Mouse (Mus musculus): ENCODE measurements around the gene Zfp691.

DNA sequence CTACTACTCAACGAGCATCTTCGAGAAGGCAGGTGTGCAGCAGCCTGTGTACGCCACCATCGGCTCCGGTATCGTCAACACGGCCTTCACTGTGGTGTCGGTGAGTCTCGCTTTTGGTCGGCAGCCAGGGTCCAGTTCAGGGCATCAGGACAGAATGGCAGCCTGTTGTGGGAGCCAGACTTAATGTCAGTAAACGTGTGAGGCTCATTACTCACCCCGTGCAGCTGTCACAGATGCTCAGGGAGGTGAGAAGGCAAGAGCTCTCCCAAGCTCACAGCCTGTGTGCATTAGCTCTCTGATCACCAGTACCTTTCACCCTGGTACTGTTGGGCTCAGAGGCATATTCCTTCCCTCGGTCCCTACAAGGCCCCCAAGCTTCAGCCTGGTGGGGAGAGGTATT is 40.1 kb downstream of the Zfp691 start:
- TF ChIP-seq CTCF (IDR thresholded peaks at IDR 0.05; ENCODE audit: borderline replicate concordance, control insufficient read depth, extremely low read depth, insufficient read depth, low read length, poor library complexity) = no peak
- no peak for TF ChIP-seq POLR2A (IDR thresholded peaks at IDR 0.05; ENCODE audit: control insufficient read depth, extremely low read depth, insufficient read depth, low read length, poor library complexity)

Data from thymus, adult 2 months (tissue).